Comparison of ENCODE assay signal across 7 mouse cellular contexts in the genomic region with DNA sequence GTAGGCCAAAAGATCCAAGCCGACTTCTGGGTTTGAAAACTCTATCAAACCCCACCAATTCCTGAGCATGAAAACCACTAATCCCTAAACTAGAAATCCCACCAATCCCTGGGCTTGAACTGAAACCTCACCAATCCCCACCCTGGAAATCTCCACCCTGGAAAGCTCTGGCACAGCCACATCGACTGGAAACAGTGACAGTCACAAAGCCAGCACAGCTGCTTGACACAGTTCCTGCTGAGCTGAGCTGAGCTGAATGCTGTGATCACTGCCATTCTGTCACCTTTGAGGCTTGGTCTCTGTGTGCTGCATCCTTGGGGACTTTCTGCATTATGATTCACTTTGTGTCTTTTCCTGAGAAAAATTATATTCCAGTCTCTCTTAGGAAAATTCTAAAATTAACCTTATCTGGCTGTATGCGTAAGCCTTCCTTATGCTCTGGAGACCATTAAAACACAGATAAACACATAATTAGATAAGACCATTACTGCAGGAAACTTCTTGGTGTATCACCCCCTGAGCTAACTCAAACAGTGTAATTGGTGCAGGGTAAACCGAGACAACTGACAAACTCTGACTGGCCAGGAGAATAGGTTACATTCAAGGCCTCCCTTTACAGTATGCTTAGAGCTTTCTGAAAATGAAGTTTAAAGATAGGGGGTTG. TPM values are rescaled to one million over a fixed set of nuclear protein-coding genes. Genes with fewer than 3 reads are reported as not detected.
DNase-seq lines count a peak whose midpoint lies in the region.

No protein-coding gene starts in this region.

- DNase-seq in lung, postnatal 10 days = peak; percentile 13
- no peak for DNase-seq in lung, postnatal 25 days (ENCODE audit: low spot score)
- peak; percentile 38 to 54 for DNase-seq in heart, adult 18-20 months
- DNase-seq in heart, postnatal 10 days = peak; percentile 58 to 64
- DNase-seq in retina, postnatal 1 day = peak; percentile 55
- DNase-seq in Muller cell, postnatal 12 days (ENCODE audit: inconsistent ontology term) = no peak
- DNase-seq in cerebellum, adult 11 months = no peak

- intact Hi-C loops in heart, postnatal 10 days (cut with DNase I) = no loop called here

RNA-seq across cellular contexts. Expression of gene Cybc1, which starts 2.6 kb away (rescaled TPM):
- total RNA-seq in heart, adult 18-20 months (2021) = 10 to 100 TPM; 10.2 to 12.6 TPM
- 10 to 100 TPM in 1 of 2 experiments, 1 to 10 TPM in 1; 9.3 to 12.6 TPM for total RNA-seq in heart, postnatal 10 days (2021)

RNA-seq across cellular contexts. Expression of gene Narf, which starts 5.3 kb away (rescaled TPM):
- 10 to 100 TPM; 71.4 to 83.6 TPM for total RNA-seq in heart, adult 18-20 months (2021)
- total RNA-seq in heart, postnatal 10 days (2021) = 10 to 100 TPM; 75.8 to 93.3 TPM

RNA-seq across cellular contexts. Expression of gene Ogfod3, which starts 27.2 kb away (rescaled TPM):
- total RNA-seq in heart, adult 18-20 months (2021) = 10 to 100 TPM; 17.0 to 17.9 TPM
- 10 to 100 TPM; 18.3 to 19.4 TPM for total RNA-seq in heart, postnatal 10 days (2021)

RNA-seq across cellular contexts. Expression of gene Hexdc, which starts 27.5 kb away (rescaled TPM):
- total RNA-seq in heart, adult 18-20 months (2021) = 1 to 10 TPM; 7.4 to 8.8 TPM
- 10 to 100 TPM; 12.7 to 15.1 TPM for total RNA-seq in heart, postnatal 10 days (2021)

RNA-seq across cellular contexts. Expression of gene Foxk2, which starts 28.0 kb away (rescaled TPM):
- 10 to 100 TPM; 17.7 to 18.5 TPM for total RNA-seq in heart, adult 18-20 months (2021)
- total RNA-seq in heart, postnatal 10 days (2021) = 10 to 100 TPM; 23.3 to 27.6 TPM

Comparison
In these comparisons a context has a peak if more than half of its experiments do, and no peak if none do; other contexts are left out.
1. DNase-seq: peak in lung, postnatal 10 days (single experiment), heart, adult 18-20 months (2 of 2), heart, postnatal 10 days (2 of 2) and retina, postnatal 1 day (single experiment); none in lung, postnatal 25 days (single experiment), Muller cell, postnatal 12 days (single experiment) and cerebellum, adult 11 months (single experiment).